Mouse (Mus musculus) testis, postnatal 14 days (tissue): ENCODE data around the gene Asb10.
"Not testable (repeated sequence)": the region's sequence is repeated elsewhere in the genome, so short reads cannot be mapped to it uniquely, and the experiment has no call there.

Experiments
- DNase-seq: peaks from one replicate; pipeline ENCODE4 v3.0.0; 2021; ENCODE audit warnings: low spot score

The Asb10 gene

GRCm38 (mm10) chr5:24540387-24541143, at the start of gene Asb10:
Asb10 (minus strand) TSS chr5:24540978.
- DNase-seq: no peak

- no peak for DNase-seq
These were observed 49.0 kb upstream of the Asb10 start for GRCm38 (mm10) chr5:24589511-24590500.

- DNase-seq: no peak
These were observed 46.4 kb upstream of the Asb10 start for GRCm38 (mm10) chr5:24587200-24587577.

- peak; percentile 86 for DNase-seq
These were observed 45.9 kb upstream of the Asb10 start, which contains the start of gene Chpf2 for GRCm38 (mm10) chr5:24586547-24587199. Chpf2 (plus strand) TSS chr5:24586741.

- DNase-seq: no peak
These were observed 45.3 kb upstream of the Asb10 start for GRCm38 (mm10) chr5:24586106-24586505.

GRCm38 (mm10) chr5:24578109-24578963, 37.6 kb upstream of the Asb10 start:
- no peak for DNase-seq

GRCm38 (mm10) chr5:24577183-24577929, 36.6 kb upstream of the Asb10 start, which contains the start of gene Abcf2:
Abcf2 (minus strand) TSS chr5:24577467.
- peak; percentile 100 for DNase-seq

GRCm38 (mm10) chr5:24576801-24577182, 36.0 kb upstream of the Asb10 start:
- no peak for DNase-seq

GRCm38 (mm10) chr5:24575948-24576347, 35.2 kb upstream of the Asb10 start:
- no peak for DNase-seq

GRCm38 (mm10) chr5:24556709-24557108, 15.9 kb upstream of the Asb10 start, which contains the start of gene 4931409K22Rik:
4931409K22Rik (minus strand) TSS chr5:24556809.
- no peak for DNase-seq

GRCm38 (mm10) chr5:24555335-24555734, 14.6 kb upstream of the Asb10 start:
- not testable (repeated sequence) for DNase-seq

- DNase-seq: no peak
These were observed 13.0 kb upstream of the Asb10 start for GRCm38 (mm10) chr5:24553621-24554244.

GRCm38 (mm10) chr5:24551317-24551688, 10.5 kb upstream of the Asb10 start:
- DNase-seq: no peak

- DNase-seq: no peak
These were observed 10.0 kb upstream of the Asb10 start for GRCm38 (mm10) chr5:24550598-24551316.

- no peak for DNase-seq
These were observed 1.9 kb upstream of the Asb10 start for GRCm38 (mm10) chr5:24542643-24543042.

- DNase-seq: no peak
These were observed 379 bp upstream of the Asb10 start for GRCm38 (mm10) chr5:24541144-24541569.

- DNase-seq: no peak
These were observed 1.0 kb downstream of the Asb10 start for GRCm38 (mm10) chr5:24539571-24540296.

- DNase-seq: no peak
These were observed 3.2 kb downstream of the Asb10 start for GRCm38 (mm10) chr5:24537618-24538017.

- no peak for DNase-seq
These were observed 4.3 kb downstream of the Asb10 start for GRCm38 (mm10) chr5:24536511-24536910.
